Mouse (Mus musculus): Measurements from ENCODE around the gene Hoxa2. TPM values are rescaled to one million over a fixed set of nuclear protein-coding genes. Genes with fewer than 3 reads are reported as not detected.

The Hoxa2 gene
- total RNA-seq, 2 experiments from 2014 or later = 0.78 to 0.86 TPM

- DNase-seq = no peak
- intact Hi-C loops (cut with DNase I; ENCODE audit: low total_unique reads) = no loop called here
Measured at GRCm38 (mm10) chr6:52169499-52170165, 5.0 kb upstream of the Hoxa2 start.

- no peak for DNase-seq
- intact Hi-C loops (cut with DNase I; ENCODE audit: low total_unique reads) = no loop called here
Measured at GRCm38 (mm10) chr6:52168191-52169055, 3.8 kb upstream of the Hoxa2 start.

- intact Hi-C loops (cut with DNase I; ENCODE audit: low total_unique reads) = no loop called here
- DNase-seq = no peak
Measured at GRCm38 (mm10) chr6:52167736-52168161, 3.1 kb upstream of the Hoxa2 start.

- no peak for DNase-seq
- intact Hi-C loops (cut with DNase I; ENCODE audit: low total_unique reads) = no loop called here
Measured at GRCm38 (mm10) chr6:52167176-52167575, 2.5 kb upstream of the Hoxa2 start.

GRCm38 (mm10) chr6:52166431-52167077 is 1.9 kb upstream of the Hoxa2 start:
- intact Hi-C loops (cut with DNase I; ENCODE audit: low total_unique reads) = no loop called here
- DNase-seq = no peak

GRCm38 (mm10) chr6:52165441-52166370 is 1.1 kb upstream of the Hoxa2 start:
- intact Hi-C loops (cut with DNase I; ENCODE audit: low total_unique reads) = no loop called here
- no peak for DNase-seq

- DNase-seq = no peak
- intact Hi-C loops (cut with DNase I; ENCODE audit: low total_unique reads) = no loop called here
Measured at GRCm38 (mm10) chr6:52164051-52164625, 493 bp downstream of the Hoxa2 start.

GRCm38 (mm10) chr6:52163366-52164031 is 1.1 kb downstream of the Hoxa2 start:
- intact Hi-C loops (cut with DNase I; ENCODE audit: low total_unique reads) = no loop called here
- DNase-seq = no peak

GRCm38 (mm10) chr6:52162611-52163365 is 1.8 kb downstream of the Hoxa2 start:
- DNase-seq = no peak
- intact Hi-C loops (cut with DNase I; ENCODE audit: low total_unique reads) = no loop called here

- intact Hi-C loops (cut with DNase I; ENCODE audit: low total_unique reads) = no loop called here
- DNase-seq = no peak
Measured at GRCm38 (mm10) chr6:52162093-52162380, 2.6 kb downstream of the Hoxa2 start.

GRCm38 (mm10) chr6:52161336-52162092 is 3.1 kb downstream of the Hoxa2 start:
- intact Hi-C loops (cut with DNase I; ENCODE audit: low total_unique reads) = no loop called here
- no peak for DNase-seq

GRCm38 (mm10) chr6:52160511-52161335 is 3.9 kb downstream of the Hoxa2 start:
- intact Hi-C loops (cut with DNase I; ENCODE audit: low total_unique reads) = no loop called here
- no peak for DNase-seq

- intact Hi-C loops (cut with DNase I; ENCODE audit: low total_unique reads) = no loop called here
- DNase-seq = no peak
Measured at GRCm38 (mm10) chr6:52159979-52160378, 4.7 kb downstream of the Hoxa2 start.

GRCm38 (mm10) chr6:52159164-52159761 is 5.4 kb downstream of the Hoxa2 start:
- no peak for DNase-seq
- intact Hi-C loops (cut with DNase I; ENCODE audit: low total_unique reads) = no loop called here

GRCm38 (mm10) chr6:52158276-52159051 is 6.2 kb downstream of the Hoxa2 start, which contains the start of gene Hoxa1:
Gene Hoxa1 (minus strand): TSS chr6:52158317.
- intact Hi-C loops (cut with DNase I; ENCODE audit: low total_unique reads) = no loop called here

More at GRCm38 (mm10) chr6:52158276-52159051, 6.2 kb downstream of the Hoxa2 start, which contains the start of gene Hoxa1:
- DNase-seq = peak; percentile 67

Data from gastrocnemius, postnatal 14 days (tissue).